Mouse (Mus musculus): Measurements from ENCODE around the gene Msmp.

Gene Msmp

GRCm38 (mm10) chr4:43593453-43593852 lies 9.2 kb upstream of the Msmp start:
- DNase-seq (ENCODE audit: low read depth) = no peak

GRCm38 (mm10) chr4:43591961-43592360 lies 7.7 kb upstream of the Msmp start:
- no peak for DNase-seq (ENCODE audit: low read depth)

- DNase-seq (ENCODE audit: low read depth) = no peak
Measured at GRCm38 (mm10) chr4:43591543-43591942, 7.2 kb upstream of the Msmp start.

GRCm38 (mm10) chr4:43587681-43588080 lies 3.4 kb upstream of the Msmp start:
- no peak for DNase-seq (ENCODE audit: low read depth)

GRCm38 (mm10) chr4:43586411-43586810 lies 2.1 kb upstream of the Msmp start:
- DNase-seq (ENCODE audit: low read depth) = no peak

GRCm38 (mm10) chr4:43585682-43586081 lies 1.4 kb upstream of the Msmp start:
- DNase-seq (ENCODE audit: low read depth) = no peak

- no peak for DNase-seq (ENCODE audit: low read depth)
Measured at GRCm38 (mm10) chr4:43583421-43583820, 873 bp downstream of the Msmp start.

GRCm38 (mm10) chr4:43582241-43582640 lies 2.1 kb downstream of the Msmp start:
- DNase-seq (ENCODE audit: low read depth) = no peak

- no peak for DNase-seq (ENCODE audit: low read depth)
Measured at GRCm38 (mm10) chr4:43581381-43581780, 2.9 kb downstream of the Msmp start.

GRCm38 (mm10) chr4:43580721-43581120 lies 3.6 kb downstream of the Msmp start:
- DNase-seq (ENCODE audit: low read depth) = no peak

- DNase-seq (ENCODE audit: low read depth) = no peak
Measured at GRCm38 (mm10) chr4:43579731-43580130, 4.6 kb downstream of the Msmp start.

GRCm38 (mm10) chr4:43579256-43579655 lies 5.0 kb downstream of the Msmp start:
- no peak for DNase-seq (ENCODE audit: low read depth)

GRCm38 (mm10) chr4:43578376-43579204 lies 5.7 kb downstream of the Msmp start, which contains the start of the genes Rgp1 and Gba2:
Rgp1 (plus strand) TSS chr4:43578715.
Gba2 (minus strand) TSS chr4:43578873.
- DNase-seq (ENCODE audit: low read depth) = peak; percentile 85

- no peak for DNase-seq (ENCODE audit: low read depth)
Measured at GRCm38 (mm10) chr4:43577237-43577881, 6.9 kb downstream of the Msmp start.

GRCm38 (mm10) chr4:43575356-43575755 lies 8.9 kb downstream of the Msmp start:
- no peak for DNase-seq (ENCODE audit: low read depth)

- DNase-seq (ENCODE audit: low read depth) = no peak
Measured at GRCm38 (mm10) chr4:43573561-43573960, 10.7 kb downstream of the Msmp start.

GRCm38 (mm10) chr4:43571395-43572045 lies 12.8 kb downstream of the Msmp start:
- no peak for DNase-seq (ENCODE audit: low read depth)

GRCm38 (mm10) chr4:43567140-43567539 lies 17.2 kb downstream of the Msmp start:
- DNase-seq (ENCODE audit: low read depth) = no peak

- no peak for DNase-seq (ENCODE audit: low read depth)
Measured at GRCm38 (mm10) chr4:43564231-43564630, 20.1 kb downstream of the Msmp start.

- no peak for DNase-seq (ENCODE audit: low read depth)
Measured at GRCm38 (mm10) chr4:43563601-43563875, 20.8 kb downstream of the Msmp start.

GRCm38 (mm10) chr4:43562769-43563600 lies 21.3 kb downstream of the Msmp start:
- no peak for DNase-seq (ENCODE audit: low read depth)
